Mouse (Mus musculus) left cerebral cortex, adult 18-20 months (tissue): ENCODE data around the gene Papln. TPM values are rescaled to one million over a fixed set of nuclear protein-coding genes. Genes with fewer than 3 reads are reported as not detected.

Source experiments
- DNase-seq, 2 experiments: peaks; one replicate each; pipeline ENCODE4 v3.0.0; 2021 to 2022; ENCODE audit warnings: low spot score in 2 of 2, mixed read lengths in 1 of 2
- total RNA-seq, 2 experiments: library from RNA; stranded (reverse); gene quantifications; 2 replicates each; pipeline ENCODE4 v1.2.3; 2021

Papln gene
- total RNA-seq, 2 experiments from 2014 or later: 8.5 to 8.9 TPM

GRCm38 (mm10) chr12:83811901-83812300 lies 48.5 kb downstream of the Papln start:
- no peak for DNase-seq

GRCm38 (mm10) chr12:83816616-83817015 lies 53.2 kb downstream of the Papln start:
- DNase-seq: no peak

DNA sequence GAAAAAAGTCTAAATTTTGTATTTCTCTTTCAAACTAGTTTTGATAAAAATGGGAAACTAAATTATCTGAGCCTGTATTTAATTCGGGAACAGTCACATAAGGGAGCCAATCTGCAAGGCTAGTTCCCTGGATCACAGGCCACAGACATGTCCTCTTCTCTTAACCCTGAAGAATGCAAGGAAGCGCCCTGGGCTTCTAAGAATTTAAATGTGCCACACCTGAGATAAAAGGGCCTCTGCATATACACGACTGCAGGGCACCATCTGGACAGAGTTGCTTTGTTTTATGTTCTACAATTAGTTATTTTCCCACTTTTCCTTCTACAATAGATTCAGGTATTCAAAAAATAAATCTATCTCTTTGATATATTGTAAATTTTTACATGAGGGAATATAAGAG lies 67.0 kb downstream of the Papln start:
- no peak for DNase-seq

DNA sequence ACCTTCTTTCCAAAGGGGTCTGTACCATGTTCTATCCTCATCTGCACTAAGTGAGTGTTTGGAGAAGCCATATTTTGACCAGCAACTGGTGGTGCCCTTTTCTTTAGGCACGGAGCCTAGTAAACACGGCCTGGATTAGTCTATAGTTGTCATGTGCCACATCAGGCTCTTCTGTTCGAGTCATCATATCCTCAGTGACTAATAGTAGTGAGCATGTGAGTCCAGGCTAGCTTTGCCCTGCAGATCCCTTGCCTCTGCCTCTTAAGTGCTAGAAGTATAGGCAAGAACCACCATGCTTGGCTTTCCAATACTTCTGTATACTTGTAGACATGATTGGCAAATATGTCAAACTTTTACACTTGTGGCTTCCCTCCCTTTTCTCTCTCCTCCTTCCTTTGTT lies 70.5 kb downstream of the Papln start:
- DNase-seq: no peak

DNA sequence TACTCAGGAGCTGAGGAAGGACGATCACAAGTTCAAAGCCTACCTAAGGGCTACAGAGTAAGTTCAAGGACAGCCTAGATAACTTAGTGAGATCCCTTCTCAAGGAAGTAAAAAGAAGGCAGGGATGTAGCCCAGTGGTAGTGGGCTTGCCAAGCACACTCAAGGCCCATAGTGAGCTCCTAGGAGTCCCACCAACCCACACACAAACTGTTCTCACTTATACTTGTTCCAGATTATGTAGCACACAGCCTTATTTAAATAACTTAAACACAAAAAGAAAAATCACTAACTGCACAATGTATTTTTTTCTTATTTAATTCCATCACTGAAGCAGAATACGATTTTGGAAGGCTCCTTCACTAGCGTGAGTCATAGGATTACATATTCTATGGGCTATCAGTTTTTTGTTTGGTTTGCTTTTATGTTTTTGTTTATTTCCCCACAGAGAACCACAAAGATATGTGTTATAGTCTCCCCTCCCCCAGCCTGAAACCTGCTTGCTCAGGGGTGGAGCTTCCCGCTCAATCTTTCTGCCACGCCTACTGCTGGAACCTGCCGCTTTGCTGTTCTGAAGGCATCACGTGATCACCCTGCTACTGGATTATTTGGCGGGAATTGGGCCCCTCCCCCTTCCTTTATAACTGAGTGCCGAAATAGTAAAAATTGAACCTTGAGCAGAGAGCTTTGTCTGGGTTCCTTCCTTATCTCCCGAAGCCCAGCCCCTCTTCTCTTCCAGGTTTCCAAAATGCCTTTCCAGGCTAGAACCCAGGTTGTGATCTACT lies 78.2 kb downstream of the Papln start:
- no peak for DNase-seq

Other genes with a start within 250 kb of the Papln start
- gene Dcaf4, start 243.2 kb upstream of the Papln start, total RNA-seq: 10 to 100 TPM; 25.9 to 27.0 TPM
- 10 to 100 TPM; 42.7 to 46.6 TPM for gene Zfyve1, start 166.4 kb upstream of the Papln start, total RNA-seq
- 100 to 1,000 TPM; 101 TPM for gene Rbm25, start 132.4 kb upstream of the Papln start, total RNA-seq
- gene Psen1, start 75.5 kb upstream of the Papln start, total RNA-seq: 10 to 100 TPM; 59.4 to 72.0 TPM
- 10 to 100 TPM; 69.9 to 76.2 TPM for gene Numb, start 158.3 kb downstream of the Papln start, total RNA-seq
- 10 to 100 TPM; 18.0 to 20.1 TPM for gene Riox1, start 187.0 kb downstream of the Papln start, total RNA-seq
- not detected for gene Heatr4, start 221.2 kb downstream of the Papln start, total RNA-seq
- gene Acot2, start 224.2 kb downstream of the Papln start, total RNA-seq: 10 to 100 TPM in 1 of 2 experiments, 1 to 10 TPM in 1; 9.9 to 10.9 TPM
- gene Acot1, start 245.9 kb downstream of the Papln start, total RNA-seq: 10 to 100 TPM; 15.4 to 17.8 TPM